Mouse (Mus musculus): ENCODE data around the gene Ypel3. TPM values are rescaled to one million over a fixed set of nuclear protein-coding genes. Genes with fewer than 3 reads are reported as not detected.

Ypel3 gene
- polyA plus RNA-seq, 1 experiment from 2014 or later = 64.6 TPM

- no peak overlapping the region for H3K9ac ChIP-seq (ENCODE audit: low read depth, low read length)
These were observed 15.2 kb upstream of the Ypel3 start for GRCm38 (mm10) chr7:126761529-126762067.

DNA sequence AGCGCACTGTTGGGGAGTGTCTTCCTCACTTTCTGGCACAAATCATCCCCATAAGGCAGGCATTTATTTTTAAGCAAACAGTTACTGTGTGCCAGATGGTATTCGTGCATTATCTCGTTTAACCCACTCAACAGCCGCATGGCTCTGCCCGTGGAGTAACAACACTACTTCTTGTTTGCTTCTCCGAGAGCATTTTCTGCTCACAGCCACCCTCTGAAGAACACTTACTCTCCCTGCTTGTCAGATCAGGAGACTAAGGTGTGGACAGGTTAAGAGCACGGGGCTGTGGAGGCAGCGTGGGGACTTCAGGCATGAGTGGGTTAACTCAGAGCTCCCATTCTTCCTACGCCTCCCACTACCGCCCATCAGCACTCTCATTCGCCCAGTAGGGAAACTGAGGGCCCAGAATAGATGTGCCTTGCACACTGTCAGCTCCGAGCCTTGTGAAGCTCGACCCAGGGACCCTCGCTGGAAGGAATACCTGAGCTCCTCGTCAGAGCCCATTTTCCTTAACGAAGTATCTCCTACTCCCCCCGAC is 14.2 kb upstream of the Ypel3 start:
- H3K4me3 ChIP-seq (ENCODE audit: low read depth, low read length) = no peak overlapping the region
- H3K9me3 ChIP-seq (ENCODE audit: control insufficient read depth) = no peaks in the 10 kb centered on the region
- peaks cover 57% of the 10 kb centered on the region for H3K36me3 ChIP-seq (ENCODE audit: control insufficient read depth, insufficient read depth)
- peaks cover 14% of the 10 kb centered on the region; the same call in 1 of the 2 replicates for H3K4me1 ChIP-seq (replicated peaks; ENCODE audit: control insufficient read depth, insufficient read depth, low read length)
- TF ChIP-seq CTCF (IDR thresholded peaks at IDR 0.05; ENCODE audit: low read depth) = no peak
- H3K4me2 ChIP-seq (replicated peaks; ENCODE audit: low read depth) = peak overlapping the region; percentile 13; the same call in 1 of the 2 replicates
- H3K27ac ChIP-seq (ENCODE audit: low read depth, low read length) = 0 out of 2 replicates have a peak overlapping the region, but pooled peaks have one; percentile 3
- WGBS = 61% methylated on average over 17 of the region's 17 CpGs
- ATAC-seq = no peak
- no peak overlapping the region for H3K9ac ChIP-seq (ENCODE audit: low read depth, low read length)
- H3K27me3 ChIP-seq (replicated peaks; ENCODE audit: control insufficient read depth, insufficient read depth, low read length) = no peaks in the 10 kb centered on the region

More at GRCm38 (mm10) chr7:126761529-126762067, 15.2 kb upstream of the Ypel3 start:
- peaks cover 14% of the 10 kb centered on the region; the same call in 1 of the 2 replicates for H3K4me1 ChIP-seq (replicated peaks; ENCODE audit: control insufficient read depth, insufficient read depth, low read length)
- no peak for TF ChIP-seq CTCF (IDR thresholded peaks at IDR 0.05; ENCODE audit: low read depth)
- peak overlapping the region; percentile 95 for H3K27ac ChIP-seq (ENCODE audit: low read depth, low read length)
- WGBS = 18% methylated on average over 6 of the region's 6 CpGs
- H3K9me3 ChIP-seq (ENCODE audit: control insufficient read depth) = no peaks in the 10 kb centered on the region
- no peak overlapping the region for H3K4me3 ChIP-seq (ENCODE audit: low read depth, low read length)
- H3K36me3 ChIP-seq (ENCODE audit: control insufficient read depth, insufficient read depth) = peaks cover 48% of the 10 kb centered on the region
- peak overlapping the region; percentile 88 for H3K4me2 ChIP-seq (replicated peaks; ENCODE audit: low read depth)
- no peaks in the 10 kb centered on the region for H3K27me3 ChIP-seq (replicated peaks; ENCODE audit: control insufficient read depth, insufficient read depth, low read length)
- ATAC-seq = peak; percentile 63

- Histone ChIP-seq H3K4me2 (replicated peaks; ENCODE audit: low read depth) (no peak overlapping the region), H3K36me3 (ENCODE audit: control insufficient read depth, insufficient read depth) (peaks cover 87% of the 10 kb centered on the region), H3K27me3 (replicated peaks; ENCODE audit: control insufficient read depth, insufficient read depth, low read length) (no peaks in the 10 kb centered on the region), H3K4me3 (ENCODE audit: low read depth, low read length) (no peak overlapping the region), H3K9me3 (ENCODE audit: control insufficient read depth) (no peaks in the 10 kb centered on the region), H3K4me1 (replicated peaks; ENCODE audit: control insufficient read depth, insufficient read depth, low read length) (peaks cover 14% of the 10 kb centered on the region; the same call in 1 of the 2 replicates), H3K9ac (ENCODE audit: low read depth, low read length) (no peak overlapping the region), H3K27ac (ENCODE audit: low read depth, low read length) (no peak overlapping the region)
- no peak for TF ChIP-seq CTCF (IDR thresholded peaks at IDR 0.05; ENCODE audit: low read depth)
- ATAC-seq = no peak
- 80% methylated on average over 9 of the region's 9 CpGs for WGBS
These were observed 11.2 kb upstream of the Ypel3 start for GRCm38 (mm10) chr7:126765540-126765939.

DNA sequence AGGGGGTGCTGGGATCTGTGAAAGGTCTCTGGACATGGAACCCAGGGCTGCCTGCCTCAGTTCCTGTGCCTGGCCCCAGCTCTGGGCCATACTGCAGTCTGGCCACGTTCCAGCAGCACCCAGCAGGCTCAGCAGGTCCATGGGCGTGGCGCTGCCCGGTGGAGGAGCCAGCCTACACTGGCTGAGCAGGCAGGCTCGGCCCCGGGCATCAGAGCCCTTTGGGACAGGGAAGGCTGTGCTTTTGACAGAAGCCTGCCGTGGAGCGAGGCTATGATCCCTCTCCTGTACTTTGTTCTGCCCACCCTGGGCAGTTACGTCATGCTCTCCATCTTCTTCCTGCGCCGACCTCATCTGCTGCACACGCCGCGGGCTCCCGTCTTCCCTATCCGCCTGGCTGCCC is 10.6 kb upstream of the Ypel3 start, which contains the start of gene Gdpd3:
Gdpd3 (plus strand) TSS at position 134 of the 400 bp plus-strand sequence.
- Histone ChIP-seq H3K36me3 (ENCODE audit: control insufficient read depth, insufficient read depth) (peaks cover 94% of the 10 kb centered on the region), H3K9ac (ENCODE audit: low read depth, low read length) (no peak within 1 kb of the TSS), H3K4me1 (replicated peaks; ENCODE audit: control insufficient read depth, insufficient read depth, low read length) (peaks cover 12% of the 10 kb centered on the region; the same call in 1 of the 2 replicates), H3K9me3 (ENCODE audit: control insufficient read depth) (no peaks in the 10 kb centered on the region), H3K27me3 (replicated peaks; ENCODE audit: control insufficient read depth, insufficient read depth, low read length) (no peaks in the 10 kb centered on the region), H3K4me2 (replicated peaks; ENCODE audit: low read depth) (no peak within 1 kb of the TSS), H3K27ac (ENCODE audit: low read depth, low read length) (0 out of 2 replicates have a peak within 1 kb of the TSS, but pooled peaks have one; percentile 15), H3K4me3 (ENCODE audit: low read depth, low read length) (no peak within 1 kb of the TSS)
- no peak for TF ChIP-seq CTCF (IDR thresholded peaks at IDR 0.05; ENCODE audit: low read depth)
- WGBS = 65% methylated on average over 16 of the region's 16 CpGs
- no peak; the same call in 1 of the 2 replicates for ATAC-seq

GRCm38 (mm10) chr7:126767001-126767400 is 9.8 kb upstream of the Ypel3 start:
- H3K27ac ChIP-seq (ENCODE audit: low read depth, low read length) = no peak overlapping the region
- H3K9ac ChIP-seq (ENCODE audit: low read depth, low read length) = no peak overlapping the region
- ATAC-seq = no peak
- H3K27me3 ChIP-seq (replicated peaks; ENCODE audit: control insufficient read depth, insufficient read depth, low read length) = no peaks in the 10 kb centered on the region
- peaks cover 94% of the 10 kb centered on the region for H3K36me3 ChIP-seq (ENCODE audit: control insufficient read depth, insufficient read depth)
- H3K4me1 ChIP-seq (replicated peaks; ENCODE audit: control insufficient read depth, insufficient read depth, low read length) = 0 out of 2 replicates have a peak, but pooled peaks cover 6% of the 10 kb centered on the region
- 85% methylated on average over 8 of the region's 8 CpGs for WGBS
- no peak for TF ChIP-seq CTCF (IDR thresholded peaks at IDR 0.05; ENCODE audit: low read depth)
- H3K4me2 ChIP-seq (replicated peaks; ENCODE audit: low read depth) = no peak overlapping the region
- no peak overlapping the region for H3K4me3 ChIP-seq (ENCODE audit: low read depth, low read length)
- H3K9me3 ChIP-seq (ENCODE audit: control insufficient read depth) = no peaks in the 10 kb centered on the region

DNA sequence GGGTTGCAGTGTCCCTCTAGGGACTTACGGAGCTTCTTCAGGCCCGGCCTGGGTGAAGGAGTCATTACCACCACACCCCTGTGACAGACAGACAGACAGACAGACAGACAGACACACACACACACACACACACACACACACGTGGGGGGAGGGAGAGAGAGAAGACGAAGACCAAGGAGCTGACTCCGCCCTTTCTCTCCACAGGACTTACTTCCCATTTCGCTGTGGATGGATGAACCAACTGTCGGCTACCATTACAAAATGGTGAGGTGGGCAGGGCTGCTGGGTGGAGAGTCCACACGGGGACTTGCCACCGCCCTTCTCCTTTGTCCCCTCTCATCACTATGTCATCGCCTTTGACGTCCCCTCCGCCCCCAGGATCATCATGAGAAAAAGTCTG is 6.0 kb upstream of the Ypel3 start:
- H3K9ac ChIP-seq (ENCODE audit: low read depth, low read length) = no peak overlapping the region
- no peak for ATAC-seq
- H3K27ac ChIP-seq (ENCODE audit: low read depth, low read length) = no peak overlapping the region
- H3K4me1 ChIP-seq (replicated peaks; ENCODE audit: control insufficient read depth, insufficient read depth, low read length) = no peaks in the 10 kb centered on the region
- TF ChIP-seq CTCF (IDR thresholded peaks at IDR 0.05; ENCODE audit: low read depth) = no peak
- 83% methylated on average over 12 of the region's 12 CpGs for WGBS
- no peak overlapping the region for H3K4me2 ChIP-seq (replicated peaks; ENCODE audit: low read depth)
- peaks cover 73% of the 10 kb centered on the region for H3K36me3 ChIP-seq (ENCODE audit: control insufficient read depth, insufficient read depth)
- H3K4me3 ChIP-seq (ENCODE audit: low read depth, low read length) = no peak overlapping the region
- H3K9me3 ChIP-seq (ENCODE audit: control insufficient read depth) = no peaks in the 10 kb centered on the region
- no peaks in the 10 kb centered on the region for H3K27me3 ChIP-seq (replicated peaks; ENCODE audit: control insufficient read depth, insufficient read depth, low read length)

Data from intestine, postnatal 0 days (tissue).